Mouse (Mus musculus): Measurements from ENCODE around the gene AU040320.

Gene AU040320

GRCm38 (mm10) chr4:126750046-126750683, 3.2 kb upstream of the AU040320 start:
- DNase-seq (ENCODE audit: low spot score) = no peak

GRCm38 (mm10) chr4:126750863-126751555, 2.3 kb upstream of the AU040320 start:
- no peak for DNase-seq (ENCODE audit: low spot score)

- no peak for DNase-seq (ENCODE audit: low spot score)
Measured at GRCm38 (mm10) chr4:126751556-126752023, 1.8 kb upstream of the AU040320 start.

GRCm38 (mm10) chr4:126752024-126752607, 1.2 kb upstream of the AU040320 start:
- no peak for DNase-seq (ENCODE audit: low spot score)

GRCm38 (mm10) chr4:126752608-126753141, 669 bp upstream of the AU040320 start:
- no peak for DNase-seq (ENCODE audit: low spot score)

GRCm38 (mm10) chr4:126754231-126754611, 877 bp downstream of the AU040320 start:
- DNase-seq (ENCODE audit: low spot score) = no peak

GRCm38 (mm10) chr4:126754736-126755374, 1.5 kb downstream of the AU040320 start:
- DNase-seq (ENCODE audit: low spot score) = no peak

- no peak for DNase-seq (ENCODE audit: low spot score)
Measured at GRCm38 (mm10) chr4:126756766-126757165, 3.4 kb downstream of the AU040320 start.

- no peak for DNase-seq (ENCODE audit: low spot score)
Measured at GRCm38 (mm10) chr4:126758299-126758698, 5.0 kb downstream of the AU040320 start.

GRCm38 (mm10) chr4:126759435-126759834, 6.1 kb downstream of the AU040320 start:
- DNase-seq (ENCODE audit: low spot score) = no peak

GRCm38 (mm10) chr4:126762586-126763359, 9.4 kb downstream of the AU040320 start:
- no peak for DNase-seq (ENCODE audit: low spot score)

GRCm38 (mm10) chr4:126763483-126763882, 10.1 kb downstream of the AU040320 start:
- DNase-seq (ENCODE audit: low spot score) = no peak

GRCm38 (mm10) chr4:126769800-126770563, 16.6 kb downstream of the AU040320 start:
- DNase-seq (ENCODE audit: low spot score) = no peak

GRCm38 (mm10) chr4:126770831-126771230, 17.5 kb downstream of the AU040320 start:
- no peak for DNase-seq (ENCODE audit: low spot score)

- no peak for DNase-seq (ENCODE audit: low spot score)
Measured at GRCm38 (mm10) chr4:126773871-126774270, 20.5 kb downstream of the AU040320 start.

- no peak for DNase-seq (ENCODE audit: low spot score)
Measured at GRCm38 (mm10) chr4:126775182-126775581, 21.8 kb downstream of the AU040320 start.

GRCm38 (mm10) chr4:126779148-126779581, 25.8 kb downstream of the AU040320 start:
- DNase-seq (ENCODE audit: low spot score) = no peak

GRCm38 (mm10) chr4:126779826-126780775, 26.8 kb downstream of the AU040320 start:
- no peak for DNase-seq (ENCODE audit: low spot score)

- DNase-seq (ENCODE audit: low spot score) = no peak
Measured at GRCm38 (mm10) chr4:126781871-126782270, 28.5 kb downstream of the AU040320 start.

- DNase-seq (ENCODE audit: low spot score) = no peak
Measured at GRCm38 (mm10) chr4:126782512-126782911, 29.2 kb downstream of the AU040320 start.
